Mouse (Mus musculus): ENCODE measurements around the gene Crocc.

GRCm38 (mm10) chr4:140982808-140983207, 77.5 kb downstream of the Crocc start:
- no peak for TF ChIP-seq POLR2A (IDR thresholded peaks at IDR 0.05; ENCODE audit: borderline replicate concordance, insufficient read depth, low read length)
- TF ChIP-seq CTCF (IDR thresholded peaks at IDR 0.05; ENCODE audit: borderline replicate concordance, insufficient read depth, low read depth, low read length) = no peak

Measured in cerebellum, adult 2 months (tissue).